Mouse (Mus musculus) kidney, embryonic 16.5 days (tissue): Measurements from ENCODE around the gene Ppfia3. TPM values are rescaled to one million over a fixed set of nuclear protein-coding genes. Genes with fewer than 3 reads are reported as not detected.
"Not testable (repeated sequence)": the region's sequence is repeated elsewhere in the genome, so short reads cannot be mapped to it uniquely, and the experiment has no call there.

ENCODE experiments used
- ATAC-seq: fragments of 200-750 bp; cut with Nextera tagmentation; 2 replicates; pipeline ENCODE4 v1.8.0; 2017; ENCODE audit warnings: moderate TSS enrichment; ENCODE audit not compliant: low FRiP score, low TSS enrichment
- H3K27ac ChIP-seq: fragments of 300-500 bp; sonication (generic); 2 replicates; pipeline ENCODE4 v1.5.1; 2014; ENCODE audit warnings: low read length
- H3K27me3 ChIP-seq: fragments of 300-500 bp; sonication (generic); 2 replicates; pipeline ENCODE4 v1.6.1; 2014; ENCODE audit warnings: low read length, control low read depth, mixed read lengths; ENCODE audit not compliant: insufficient read depth
- H3K36me3 ChIP-seq: fragments of 300-500 bp; sonication (generic); 2 replicates; pipeline ENCODE4 v1.6.1; 2014; ENCODE audit warnings: low read length, control low read depth, mixed read lengths; ENCODE audit not compliant: insufficient read depth
- H3K4me1 ChIP-seq: fragments of 300-500 bp; sonication (generic); 2 replicates; pipeline ENCODE4 v1.6.1; 2014; ENCODE audit warnings: low read length, control low read depth, mixed read lengths; ENCODE audit not compliant: insufficient read depth
- H3K4me2 ChIP-seq: fragments of 300-500 bp; sonication (generic); replicated peaks from 2 replicates; pipeline ENCODE4 v1.6.1; 2014; ENCODE audit warnings: low read depth, low read length
- H3K4me3 ChIP-seq: fragments of 300-500 bp; sonication (generic); 2 replicates; pipeline ENCODE4 v1.5.1; 2014; ENCODE audit warnings: mild to moderate bottlenecking, low read length
- H3K9ac ChIP-seq: fragments of 300-500 bp; sonication (generic); replicated peaks from 2 replicates; pipeline ENCODE4 v1.6.1; 2014; ENCODE audit warnings: low read length
- H3K9me3 ChIP-seq: fragments of 300-500 bp; sonication (generic); 2 replicates; pipeline ENCODE4 v1.6.1; 2016; ENCODE audit warnings: low read length, control low read depth
- WGBS: fragments of 180-500 bp; shearing (Covaris S2); extraction: QIAGEN DNeasy Blood & Tissue Kit; methylation state at CpG from one replicate; pipeline ENCODE4 v1.1.7; 2014; 5-methylcytosine and 5-hydroxymethylcytosine counted together
- polyA plus RNA-seq: library from polyadenylated mRNA; unstranded; fragments of >200 nt; fragmentation: Nextera tagmentation; extraction: Ambion mirVana; gene quantifications from 2 replicates; pipeline ENCODE4 v1.2.1, GENCODE M21; 2015

The Ppfia3 gene
- polyA plus RNA-seq, 1 experiment from 2014 or later, result 5.1 TPM

DNA sequence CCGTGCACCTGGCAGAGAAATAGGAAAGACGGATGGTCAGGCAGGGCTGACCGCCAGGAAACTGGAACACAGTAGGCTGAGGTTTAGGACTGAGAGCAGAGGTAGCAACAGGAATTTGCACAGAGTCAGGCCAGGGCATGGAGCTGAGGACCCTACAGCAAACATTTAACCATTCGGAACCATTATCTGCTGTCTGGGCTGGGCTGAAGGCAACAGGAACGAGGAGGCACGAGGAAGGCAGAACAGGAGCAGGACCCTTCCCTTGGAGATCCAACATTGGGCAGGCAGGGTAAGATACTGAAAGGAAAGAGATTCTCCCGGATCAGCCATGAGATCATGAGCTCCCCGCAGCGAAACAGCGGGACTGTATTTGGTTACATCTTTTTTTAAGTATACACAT, 41.0 kb upstream of the Ppfia3 start:
- no peak overlapping the region for H3K9ac ChIP-seq
- H3K27me3 ChIP-seq, result peaks cover 72% of the 10 kb centered on the region
- no peak overlapping the region for H3K27ac ChIP-seq
- H3K4me3 ChIP-seq, result no peak overlapping the region
- H3K9me3 ChIP-seq, result no peaks in the 10 kb centered on the region
- no peak for ATAC-seq
- WGBS, result 83% methylated on average over 10 of the region's 10 CpGs
- H3K4me2 ChIP-seq, result no peak overlapping the region
- peaks cover 13% of the 10 kb centered on the region for H3K4me1 ChIP-seq
- no peaks in the 10 kb centered on the region for H3K36me3 ChIP-seq

DNA sequence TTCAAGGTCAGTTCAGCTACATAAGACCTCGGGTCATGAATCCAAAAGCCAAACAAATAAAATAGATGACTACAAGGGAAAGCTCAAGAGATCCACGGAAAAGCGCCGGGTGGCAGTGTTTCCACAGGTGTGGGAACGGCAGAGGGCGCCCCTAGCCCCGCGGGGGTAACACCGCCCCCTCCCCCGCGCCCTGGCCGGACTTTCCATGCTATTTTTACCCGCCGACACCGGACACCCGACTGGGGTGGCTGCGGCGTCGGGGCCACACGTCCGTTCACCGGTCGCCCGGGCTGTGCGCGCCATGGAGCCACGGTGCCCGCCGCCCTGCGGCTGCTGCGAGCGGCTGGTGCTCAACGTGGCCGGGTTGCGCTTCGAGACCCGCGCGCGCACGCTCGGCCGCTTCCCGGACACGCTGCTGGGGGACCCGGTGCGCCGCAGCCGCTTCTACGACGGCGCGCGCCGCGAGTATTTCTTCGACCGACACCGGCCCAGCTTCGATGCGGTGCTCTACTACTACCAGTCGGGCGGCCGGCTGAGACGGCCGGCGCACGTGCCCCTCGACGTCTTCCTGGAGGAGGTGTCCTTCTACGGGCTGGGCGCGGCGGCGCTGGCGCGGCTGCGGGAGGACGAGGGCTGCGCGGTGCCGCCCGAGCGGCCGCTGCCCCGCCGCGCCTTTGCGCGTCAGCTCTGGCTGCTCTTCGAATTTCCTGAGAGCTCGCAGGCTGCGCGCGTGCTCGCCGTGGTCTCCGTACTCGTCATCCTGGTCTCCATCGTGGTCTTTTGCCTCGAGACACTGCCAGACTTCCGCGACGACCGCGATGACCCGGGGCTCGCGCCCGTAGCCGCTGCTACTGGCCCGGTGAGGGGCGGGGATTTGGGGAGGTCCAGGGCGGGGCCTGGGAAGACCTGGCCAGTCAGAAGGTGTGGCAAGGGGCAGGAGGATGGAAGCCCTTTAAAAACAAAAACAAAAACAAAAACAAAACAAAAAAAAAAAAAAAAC, 39.6 kb upstream of the Ppfia3 start:
- H3K4me3 ChIP-seq, result peak overlapping the region; percentile 47
- peaks cover 63% of the 10 kb centered on the region for H3K27me3 ChIP-seq
- H3K4me1 ChIP-seq, result peaks cover 13% of the 10 kb centered on the region
- no peaks in the 10 kb centered on the region for H3K36me3 ChIP-seq
- peak overlapping the region; percentile 68 for H3K4me2 ChIP-seq
- WGBS, result under 1% methylated on average over 110 of the region's 114 CpGs
- H3K9me3 ChIP-seq, result no peaks in the 10 kb centered on the region
- no peak for ATAC-seq
- H3K27ac ChIP-seq, result no peak overlapping the region
- peak overlapping the region; percentile 49 for H3K9ac ChIP-seq

DNA sequence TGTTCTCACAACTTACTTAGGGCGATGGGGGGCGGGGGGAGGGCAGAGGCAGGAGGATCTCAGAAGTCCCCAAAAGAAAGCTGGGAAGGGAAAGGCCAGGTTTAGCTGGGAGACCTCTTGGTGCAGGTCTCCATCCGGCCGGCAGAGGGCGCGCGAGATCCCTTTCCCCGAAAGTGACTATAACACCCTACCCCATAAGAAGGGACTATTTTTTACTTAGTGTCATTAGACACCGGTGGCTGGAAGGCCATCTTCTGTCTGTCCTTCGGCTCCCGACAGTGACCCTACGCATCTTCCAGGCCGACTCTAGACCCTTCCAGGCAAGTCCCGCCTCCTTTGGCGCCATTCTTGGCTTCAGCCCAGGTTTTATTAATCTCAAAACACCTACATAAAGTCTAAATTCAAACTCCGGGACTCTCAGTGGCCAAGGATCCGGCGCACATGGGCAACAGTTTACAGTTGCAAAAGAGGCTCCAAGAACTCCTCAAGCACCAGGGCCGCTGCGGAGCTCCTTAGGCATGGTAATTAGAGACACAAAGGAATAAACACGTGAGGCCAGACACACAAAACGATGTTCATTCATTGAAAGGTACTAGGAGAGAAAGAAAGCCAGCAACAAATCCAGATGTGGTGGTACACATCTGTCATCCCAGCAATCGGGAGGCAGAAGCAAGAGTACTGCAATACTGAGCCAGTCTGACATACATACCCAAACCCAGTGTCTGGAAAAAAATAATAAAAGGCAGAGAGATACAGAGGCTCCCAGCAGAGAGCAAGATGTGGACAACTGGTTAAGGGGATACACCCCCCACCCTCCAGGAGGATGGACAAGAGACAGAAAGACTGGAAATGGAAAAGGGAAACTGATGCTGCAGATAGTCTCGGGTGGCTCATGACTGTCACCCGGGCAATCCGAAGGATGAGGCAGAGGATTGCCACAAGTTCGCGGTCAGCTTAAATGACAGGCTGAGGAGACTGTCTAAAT, 38.6 kb upstream of the Ppfia3 start, which contains the start of gene Kcna7:
Kcna7 (plus strand) TSS at position 563 of the 985 bp plus-strand sequence.
- H3K9ac ChIP-seq, result peak within 1 kb of the TSS; percentile 49
- peak within 1 kb of the TSS; percentile 68 for H3K4me2 ChIP-seq
- WGBS, result 13% methylated on average over 28 of the region's 28 CpGs
- H3K36me3 ChIP-seq, result no peaks in the 10 kb centered on the region
- H3K27me3 ChIP-seq, result peaks cover 52% of the 10 kb centered on the region
- ATAC-seq, result peak; percentile 24; the same call in 1 of the 2 replicates
- H3K4me1 ChIP-seq, result peaks cover 13% of the 10 kb centered on the region
- no peak within 1 kb of the TSS for H3K27ac ChIP-seq
- H3K9me3 ChIP-seq, result no peaks in the 10 kb centered on the region
- peak within 1 kb of the TSS; percentile 47 for H3K4me3 ChIP-seq

DNA sequence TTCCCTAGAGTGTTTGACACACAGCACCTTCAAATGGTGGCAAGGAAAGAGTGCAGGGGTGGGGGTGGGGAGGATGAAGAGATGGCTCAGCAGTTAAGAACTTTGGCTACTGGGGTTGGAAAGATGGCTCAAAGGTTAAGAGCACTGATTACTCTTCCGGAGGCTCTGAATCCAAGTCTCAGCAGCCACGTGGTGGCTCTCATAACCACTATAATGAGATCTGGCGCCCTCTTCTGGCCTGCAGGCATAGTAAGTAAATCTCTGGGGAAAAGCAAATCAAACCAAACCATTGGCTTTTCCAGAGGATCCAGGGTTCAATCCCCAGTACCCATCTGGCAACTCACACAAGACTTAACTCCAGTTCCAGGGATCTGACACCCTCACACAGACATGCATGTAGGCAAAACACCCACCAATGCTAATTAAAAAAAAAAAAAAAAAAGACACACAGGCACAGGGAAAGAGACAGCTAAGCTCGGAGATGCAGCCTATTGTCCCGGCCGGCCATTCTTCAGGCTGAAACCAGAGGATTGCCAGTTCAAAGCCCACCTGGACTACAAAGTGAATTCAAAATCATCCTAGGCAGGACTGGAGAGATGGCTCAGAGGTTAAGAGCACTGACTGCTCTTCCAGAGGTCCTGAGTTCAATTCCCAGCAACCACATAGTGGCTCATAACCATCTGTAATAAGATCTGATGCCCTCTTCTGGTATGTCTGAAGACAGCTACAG, 36.9 kb upstream of the Ppfia3 start:
- H3K4me3 ChIP-seq, result no peak overlapping the region
- ATAC-seq, result no peak

DNA sequence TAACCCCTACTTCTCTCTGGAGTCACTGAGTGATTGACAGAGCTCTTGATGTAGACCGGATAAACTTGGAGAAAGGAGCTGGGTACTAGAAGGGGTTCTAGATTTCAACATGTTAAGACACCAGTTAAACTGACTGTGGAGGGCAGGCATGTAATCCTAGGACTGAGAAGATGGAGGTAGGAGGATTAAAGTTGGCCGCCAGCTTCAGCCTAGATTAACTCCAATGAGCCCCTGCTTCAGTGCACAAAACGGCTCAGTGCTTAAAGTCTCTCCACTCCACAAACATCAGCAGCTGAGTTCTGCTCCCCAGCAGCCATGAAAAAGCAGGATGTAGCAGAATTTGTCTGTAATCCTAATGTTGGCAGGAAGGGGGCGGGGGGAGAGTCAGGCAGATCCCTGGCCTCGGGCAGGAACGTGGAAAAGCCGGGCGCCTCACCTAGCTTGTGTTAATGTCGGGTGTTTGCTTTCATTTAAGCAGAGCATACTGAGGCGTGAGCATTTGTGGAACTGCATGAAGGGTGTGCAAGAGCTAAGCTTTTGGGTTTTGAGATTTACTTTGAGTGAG, 34.8 kb upstream of the Ppfia3 start:
- no peak overlapping the region for H3K4me3 ChIP-seq
- H3K36me3 ChIP-seq, result no peaks in the 10 kb centered on the region
- peaks cover 15% of the 10 kb centered on the region for H3K27me3 ChIP-seq
- no peak overlapping the region for H3K9ac ChIP-seq
- no peaks in the 10 kb centered on the region for H3K9me3 ChIP-seq
- H3K4me1 ChIP-seq, result peaks cover 11% of the 10 kb centered on the region
- 72% methylated on average over 10 of the region's 10 CpGs for WGBS
- no peak overlapping the region for H3K27ac ChIP-seq
- H3K4me2 ChIP-seq, result no peak overlapping the region
- no peak for ATAC-seq

More for the DNA sequence above, 36.9 kb upstream of the Ppfia3 start:
- peaks cover 13% of the 10 kb centered on the region for H3K4me1 ChIP-seq
- peaks cover 36% of the 10 kb centered on the region for H3K27me3 ChIP-seq
- 37% methylated on average over 6 of the region's 6 CpGs for WGBS
- H3K9me3 ChIP-seq, result no peaks in the 10 kb centered on the region
- H3K4me2 ChIP-seq, result no peak overlapping the region
- H3K9ac ChIP-seq, result no peak overlapping the region
- H3K36me3 ChIP-seq, result no peaks in the 10 kb centered on the region
- H3K27ac ChIP-seq, result no peak overlapping the region

DNA sequence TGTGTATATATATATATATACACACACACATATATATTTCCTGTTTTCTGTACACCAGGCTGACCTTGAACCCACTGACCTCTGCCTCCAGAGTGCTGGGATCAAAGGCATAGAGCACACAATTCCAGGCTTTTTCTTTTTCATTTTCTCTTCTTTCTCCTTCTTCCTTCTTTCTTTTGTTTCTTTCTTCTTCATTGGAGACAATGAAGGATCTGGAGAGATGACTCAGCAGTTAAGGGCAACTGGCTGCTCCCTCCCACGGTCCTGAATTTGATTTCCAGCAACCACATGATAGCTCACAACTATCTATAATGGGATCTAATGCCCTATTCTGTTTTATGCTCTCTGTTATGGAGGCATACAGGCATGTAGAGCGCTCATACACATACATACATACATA, 30.0 kb upstream of the Ppfia3 start:
- Histone ChIP-seq H3K27ac (no peak overlapping the region), H3K9ac (0 out of 2 replicates have a peak overlapping the region, but pooled peaks have one; percentile 16), H3K4me1 (peaks cover 18% of the 10 kb centered on the region), H3K36me3 (peaks cover 10% of the 10 kb centered on the region), H3K9me3 (no peaks in the 10 kb centered on the region), H3K4me2 (no peak overlapping the region), H3K4me3 (no peak overlapping the region), H3K27me3 (no peaks in the 10 kb centered on the region)
- WGBS, result 77% methylated on average over 2 of the region's 2 CpGs
- no peak for ATAC-seq

DNA sequence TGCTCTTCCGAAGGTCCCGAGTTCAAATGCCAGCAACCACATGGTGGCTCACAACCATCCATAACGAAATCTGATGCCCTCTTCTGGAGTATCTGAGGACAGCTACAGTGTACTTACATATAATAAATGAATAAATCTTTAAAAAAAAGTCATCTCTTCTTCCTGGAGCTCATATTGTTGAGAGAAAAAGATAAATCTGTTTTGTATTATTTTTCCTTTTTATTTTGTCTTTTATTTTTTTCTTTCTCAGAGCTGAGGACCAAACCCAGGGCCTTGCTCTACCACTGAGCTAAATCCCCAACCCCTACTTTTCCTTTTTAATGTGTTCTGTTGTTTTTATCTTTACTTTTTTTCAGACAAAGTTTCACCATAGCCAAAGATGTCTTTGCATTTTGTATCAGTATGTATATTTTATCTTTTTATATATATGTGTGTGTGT, 29.5 kb upstream of the Ppfia3 start:
- H3K36me3 ChIP-seq, result peaks cover 13% of the 10 kb centered on the region
- peaks cover 18% of the 10 kb centered on the region for H3K4me1 ChIP-seq
- peak overlapping the region; percentile 88 for H3K4me3 ChIP-seq
- WGBS, result 4% methylated on average over 3 of the region's 3 CpGs
- H3K4me2 ChIP-seq, result peak overlapping the region; percentile 70
- H3K27ac ChIP-seq, result peak overlapping the region; percentile 77; the same call in 1 of the 2 replicates
- peak; percentile 18; the same call in 1 of the 2 replicates for ATAC-seq
- not testable (repeated sequence) for H3K27me3 ChIP-seq, H3K9me3 ChIP-seq
- peak overlapping the region; percentile 65 for H3K9ac ChIP-seq

DNA sequence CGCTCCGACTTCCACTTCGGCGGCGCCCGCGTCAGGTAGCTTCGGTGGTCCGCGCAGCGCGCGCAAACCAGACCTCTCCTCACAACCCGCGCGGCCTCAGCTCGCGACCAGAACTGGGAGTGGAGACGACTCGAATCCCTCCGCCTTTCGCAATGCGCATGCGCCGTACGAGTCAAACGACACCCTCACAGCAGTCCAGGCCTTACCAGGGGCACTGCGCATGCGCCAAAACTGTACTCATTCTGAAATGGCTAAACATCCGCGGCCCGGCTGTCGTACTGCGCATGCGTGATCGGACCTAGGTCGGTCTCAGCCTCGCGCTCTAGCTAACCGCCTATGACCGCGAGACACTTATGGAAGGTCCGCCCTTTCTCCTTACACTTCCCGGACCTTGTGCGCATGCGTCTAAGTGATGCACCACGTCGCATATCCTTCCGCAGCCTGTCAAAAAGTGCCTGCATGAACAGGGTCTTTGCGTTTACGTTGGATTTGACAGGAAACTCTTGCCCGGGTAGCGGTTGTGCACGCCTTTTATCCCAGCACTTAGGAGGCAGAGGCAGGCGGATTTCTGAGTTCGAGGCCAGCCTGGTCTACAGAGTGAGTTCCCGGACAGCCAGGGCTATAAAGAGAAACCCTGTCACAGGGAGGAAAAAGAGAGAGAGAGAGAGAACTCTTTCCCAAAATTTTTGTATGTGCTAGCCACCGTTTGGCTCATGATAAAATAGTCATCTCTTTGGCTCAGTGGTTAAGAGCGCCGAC, 28.9 kb upstream of the Ppfia3 start, which contains the start of gene Snrnp70:
Snrnp70 (minus strand) TSS at position 165 of the 759 bp plus-strand sequence.
- peak within 1 kb of the TSS; percentile 98 for H3K27ac ChIP-seq
- peak; percentile 98 for ATAC-seq
- peaks cover 17% of the 10 kb centered on the region for H3K36me3 ChIP-seq
- H3K4me2 ChIP-seq, result peak within 1 kb of the TSS; percentile 99
- no peaks in the 10 kb centered on the region for H3K9me3 ChIP-seq
- H3K4me1 ChIP-seq, result peaks cover 18% of the 10 kb centered on the region
- WGBS, result under 1% methylated on average over 60 of the region's 60 CpGs
- peak within 1 kb of the TSS; percentile 88 for H3K4me3 ChIP-seq
- no peaks in the 10 kb centered on the region for H3K27me3 ChIP-seq
- peak within 1 kb of the TSS; percentile 97 for H3K9ac ChIP-seq
